Mouse (Mus musculus) forebrain, embryonic 16.5 days (tissue): Measurements from ENCODE around the gene Npepps. TPM values are rescaled to one million over a fixed set of nuclear protein-coding genes. Genes with fewer than 3 reads are reported as not detected.
A peak's percentile ranks its signal among the peaks of the same experiment; 100 is the strongest.

Source experiments
- ATAC-seq: fragments of 200-750 bp; cut with Nextera tagmentation; 2 replicates; pipeline ENCODE4 v1.8.0; 2017; ENCODE audit warnings: mild to moderate bottlenecking, moderate library complexity
- H3K27ac ChIP-seq: fragments of 300-500 bp; sonication (generic); 2 replicates; pipeline ENCODE4 v1.5.1; 2014; ENCODE audit warnings: low read length, control low read depth
- H3K27me3 ChIP-seq: fragments of 300-500 bp; sonication (generic); replicated peaks from 2 replicates; pipeline ENCODE4 v1.6.1; 2014; ENCODE audit warnings: low read length; ENCODE audit not compliant: control insufficient read depth, insufficient read depth
- H3K36me3 ChIP-seq: fragments of 300-500 bp; sonication (generic); 2 replicates; pipeline ENCODE4 v1.6.1; 2014; ENCODE audit not compliant: control insufficient read depth, insufficient read depth
- H3K4me1 ChIP-seq: fragments of 300-500 bp; sonication (generic); replicated peaks from 2 replicates; pipeline ENCODE4 v1.6.1; 2014; ENCODE audit warnings: low read length; ENCODE audit not compliant: control insufficient read depth, insufficient read depth
- H3K4me2 ChIP-seq: fragments of 300-500 bp; sonication (generic); 2 replicates; pipeline ENCODE4 v1.6.1; 2014; ENCODE audit warnings: mild to moderate bottlenecking, low read length, control low read depth
- H3K4me3 ChIP-seq: fragments of 300-500 bp; sonication (generic); replicated peaks from 2 replicates; pipeline ENCODE4 v1.5.1; 2014; ENCODE audit warnings: mild to moderate bottlenecking, low read length, control low read depth
- H3K9ac ChIP-seq: fragments of 300-500 bp; sonication (generic); replicated peaks from 2 replicates; pipeline ENCODE4 v1.6.1; 2014; ENCODE audit warnings: low read depth, low read length, control low read depth
- H3K9me3 ChIP-seq: fragments of 300-500 bp; sonication (generic); 2 replicates; pipeline ENCODE4 v1.6.1; 2016; ENCODE audit warnings: low read length; ENCODE audit not compliant: control insufficient read depth
- WGBS: fragments of 180-500 bp; shearing (Covaris S2); extraction: QIAGEN DNeasy Blood & Tissue Kit; methylation state at CpG from one replicate; pipeline ENCODE4 v1.1.7; 2014; 5-methylcytosine and 5-hydroxymethylcytosine counted together
- polyA plus RNA-seq: library from polyadenylated mRNA; unstranded; fragments of >200 nt; fragmentation: Nextera tagmentation; extraction: Ambion mirVana; gene quantifications from 2 replicates; pipeline ENCODE4 v1.2.1, GENCODE M21; 2015

Npepps gene
- polyA plus RNA-seq, 1 experiment from 2014 or later, result 157 TPM

DNA sequence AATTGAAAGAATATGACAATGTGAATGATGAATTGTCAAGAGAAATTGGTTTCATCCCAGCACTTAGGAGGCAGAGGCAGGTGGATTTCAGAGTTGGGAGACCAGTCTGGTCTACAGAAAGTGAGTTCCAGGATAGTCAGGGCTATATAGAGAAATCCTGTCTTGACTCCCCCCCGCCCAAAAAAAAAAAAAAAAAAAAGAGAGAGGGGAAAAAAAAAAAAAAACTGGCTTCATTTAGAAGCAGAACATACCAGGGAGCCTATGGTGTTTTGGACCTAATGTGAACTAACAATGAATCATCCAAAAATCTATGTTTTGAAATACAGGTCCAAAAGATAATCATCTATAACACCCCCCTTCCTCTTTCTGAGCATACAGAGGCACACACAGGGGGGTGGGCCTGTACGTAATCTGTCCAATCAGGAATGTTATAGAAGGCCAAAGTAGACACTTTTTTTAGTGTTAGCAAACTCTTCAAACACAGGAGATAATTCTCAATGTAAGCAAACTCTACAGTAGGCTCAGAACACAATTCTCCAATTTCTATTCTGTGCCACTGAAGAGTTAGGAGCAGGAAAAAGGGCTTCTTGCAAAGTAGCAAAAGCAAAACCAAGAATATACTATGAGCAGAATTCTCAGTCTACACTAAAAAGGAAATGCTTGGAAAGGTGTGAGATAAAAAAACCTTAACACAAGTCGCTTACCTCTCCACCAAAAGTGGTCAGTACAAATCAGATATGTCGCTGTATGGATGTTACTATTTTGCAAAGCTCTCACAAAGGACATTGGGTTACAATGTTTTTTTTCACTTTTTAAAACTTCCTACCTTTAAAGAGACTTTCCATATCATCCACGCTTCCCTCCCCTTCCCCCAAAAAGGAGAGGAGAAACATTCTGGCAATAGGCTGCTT is 94.5 kb downstream of the Npepps start:
- no peak for ATAC-seq
- Histone ChIP-seq H3K4me3 (peak overlapping the region; percentile 87), H3K27me3 (no peaks in the 10 kb centered on the region), H3K4me2 (peak overlapping the region; percentile 66), H3K9ac (no peak overlapping the region), H3K4me1 (peaks cover 26% of the 10 kb centered on the region), H3K9me3 (no peaks in the 10 kb centered on the region), H3K36me3 (peaks cover 17% of the 10 kb centered on the region), H3K27ac (no peak overlapping the region)
- 60% methylated on average over 5 of the region's 5 CpGs for WGBS

DNA sequence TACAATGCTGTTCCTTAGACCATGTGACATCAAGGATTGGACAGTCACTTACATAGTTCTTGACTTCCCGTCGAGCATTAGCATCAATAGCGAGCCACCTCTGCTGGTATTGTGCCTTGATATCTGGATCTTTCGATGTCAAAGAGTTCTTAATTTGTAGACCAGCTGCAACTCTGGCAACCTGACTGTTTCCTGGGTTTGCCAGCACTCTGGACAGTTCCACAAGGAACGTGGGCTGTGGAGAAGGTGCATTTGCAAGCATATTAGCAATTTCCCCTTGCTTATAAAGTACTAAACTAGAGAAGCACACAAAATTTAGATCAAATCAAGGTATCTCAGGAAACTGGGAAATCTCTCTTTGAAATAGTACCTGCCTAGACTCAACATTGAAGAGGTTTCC is 95.6 kb downstream of the Npepps start:
- H3K27me3 ChIP-seq, result no peaks in the 10 kb centered on the region
- no peak overlapping the region for H3K4me3 ChIP-seq
- peaks cover 27% of the 10 kb centered on the region for H3K36me3 ChIP-seq
- H3K4me2 ChIP-seq, result no peak overlapping the region
- H3K9ac ChIP-seq, result no peak overlapping the region
- H3K4me1 ChIP-seq, result peaks cover 26% of the 10 kb centered on the region
- no peaks in the 10 kb centered on the region for H3K9me3 ChIP-seq
- H3K27ac ChIP-seq, result no peak overlapping the region
- 78% methylated on average over 5 of the region's 5 CpGs for WGBS
- ATAC-seq, result no peak

DNA sequence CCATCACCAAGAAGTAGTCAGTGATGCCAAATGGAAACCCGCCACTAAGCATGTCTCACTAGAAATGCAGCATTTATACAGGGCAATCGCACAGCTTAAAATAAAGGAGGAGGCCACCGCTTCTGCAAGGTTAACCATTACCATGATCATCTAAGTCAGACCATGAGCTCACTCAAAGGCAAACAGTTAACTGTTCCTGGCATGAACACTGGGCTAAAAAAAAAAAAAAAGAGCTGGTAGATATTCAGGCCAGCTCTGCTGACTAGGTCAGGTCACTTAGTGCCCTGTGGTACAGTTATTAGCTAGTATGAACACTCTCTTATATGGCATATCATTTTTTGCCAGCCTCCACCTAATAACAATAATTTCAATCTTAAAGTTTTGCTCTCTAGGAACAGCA is 98.0 kb downstream of the Npepps start:
- peaks cover 41% of the 10 kb centered on the region for H3K36me3 ChIP-seq
- 94% methylated on average over 3 of the region's 3 CpGs for WGBS
- no peak for ATAC-seq

DNA sequence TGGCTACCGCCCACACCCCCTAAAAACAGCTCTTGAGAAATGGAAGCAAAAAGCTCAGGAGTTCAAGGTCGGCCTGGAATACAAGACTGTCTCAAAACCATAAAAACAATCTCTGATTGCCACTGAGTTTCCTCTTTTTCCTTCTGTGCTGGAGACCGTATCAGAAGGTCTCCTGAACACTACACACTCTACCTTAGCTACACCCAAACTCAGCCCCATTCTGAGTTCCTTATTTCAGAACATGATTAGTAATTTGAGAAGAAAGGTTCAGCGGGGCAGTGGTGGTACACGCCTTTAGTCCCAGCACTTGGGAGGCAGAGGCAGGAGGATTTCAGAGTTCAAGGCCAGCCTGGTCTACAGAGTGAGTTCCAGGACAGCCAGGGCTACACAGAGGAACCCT is 99.4 kb downstream of the Npepps start:
- Histone ChIP-seq H3K9me3 (no peaks in the 10 kb centered on the region), H3K36me3 (peaks cover 51% of the 10 kb centered on the region), H3K4me2 (no peak overlapping the region), H3K27me3 (no peaks in the 10 kb centered on the region), H3K4me3 (no peak overlapping the region), H3K9ac (no peak overlapping the region), H3K4me1 (0 out of 2 replicates have a peak, but pooled peaks cover 9% of the 10 kb centered on the region), H3K27ac (no peak overlapping the region)
- ATAC-seq, result no peak
- WGBS, result 84% methylated on average over 5 of the region's 5 CpGs

More for the DNA sequence above, 98.0 kb downstream of the Npepps start:
- no peak overlapping the region for H3K4me3 ChIP-seq
- H3K4me2 ChIP-seq, result no peak overlapping the region
- H3K9ac ChIP-seq, result no peak overlapping the region
- no peaks in the 10 kb centered on the region for H3K9me3 ChIP-seq
- H3K27me3 ChIP-seq, result no peaks in the 10 kb centered on the region
- H3K27ac ChIP-seq, result no peak overlapping the region
- peaks cover 15% of the 10 kb centered on the region; the same call in 1 of the 2 replicates for H3K4me1 ChIP-seq

DNA sequence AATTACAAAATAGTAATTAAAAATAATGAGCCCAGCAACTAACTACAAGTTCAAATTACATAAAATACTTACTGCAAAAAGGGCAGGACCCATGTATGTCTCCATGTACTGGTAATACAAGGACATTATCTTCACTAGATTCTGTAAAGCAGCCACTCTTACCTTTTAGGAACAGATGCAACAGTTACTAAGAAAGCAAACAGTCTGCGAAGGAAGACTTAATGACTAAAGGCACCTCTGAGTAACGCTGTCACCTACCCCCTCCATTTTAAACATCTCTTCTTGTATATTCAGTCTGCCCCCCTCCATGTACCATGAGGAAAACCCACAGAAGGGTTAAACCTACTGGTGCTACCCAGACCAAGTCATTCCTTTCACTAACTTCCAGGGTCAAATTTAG is 102.2 kb downstream of the Npepps start:
- no peaks in the 10 kb centered on the region for H3K9me3 ChIP-seq
- no peak overlapping the region for H3K4me2 ChIP-seq
- no peak overlapping the region for H3K4me3 ChIP-seq
- H3K36me3 ChIP-seq, result peaks cover 61% of the 10 kb centered on the region
- H3K4me1 ChIP-seq, result no peaks in the 10 kb centered on the region
- H3K9ac ChIP-seq, result no peak overlapping the region
- no peak for ATAC-seq
- no peaks in the 10 kb centered on the region for H3K27me3 ChIP-seq
- no peak overlapping the region for H3K27ac ChIP-seq
- 92% methylated on average over 2 of the region's 2 CpGs for WGBS

DNA sequence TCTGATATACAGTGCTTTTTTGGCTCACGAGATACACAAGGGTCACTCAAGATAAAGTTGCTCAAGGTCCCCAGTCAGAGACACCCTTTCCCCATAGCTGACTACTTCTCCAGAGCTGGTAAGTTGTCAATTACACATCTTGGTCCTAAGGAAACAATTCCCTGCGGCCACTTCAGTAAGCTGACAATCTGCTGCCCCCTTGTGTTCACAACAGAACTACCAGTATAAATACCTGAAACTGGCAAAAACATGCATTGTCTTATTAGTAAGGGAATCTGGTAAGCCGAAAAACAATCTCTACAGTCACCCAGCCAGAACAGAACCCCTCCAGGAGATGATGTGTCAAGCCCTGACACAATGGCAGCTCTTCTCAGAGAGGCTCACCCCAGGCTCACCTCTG is 103.6 kb downstream of the Npepps start:
- no peaks in the 10 kb centered on the region for H3K9me3 ChIP-seq
- H3K9ac ChIP-seq, result no peak overlapping the region
- 43% methylated on average over 3 of the region's 3 CpGs for WGBS
- H3K36me3 ChIP-seq, result peaks cover 68% of the 10 kb centered on the region
- no peak overlapping the region for H3K4me2 ChIP-seq
- H3K27me3 ChIP-seq, result no peaks in the 10 kb centered on the region
- H3K4me3 ChIP-seq, result no peak overlapping the region
- no peak for ATAC-seq
- no peak overlapping the region for H3K27ac ChIP-seq
- H3K4me1 ChIP-seq, result no peaks in the 10 kb centered on the region

DNA sequence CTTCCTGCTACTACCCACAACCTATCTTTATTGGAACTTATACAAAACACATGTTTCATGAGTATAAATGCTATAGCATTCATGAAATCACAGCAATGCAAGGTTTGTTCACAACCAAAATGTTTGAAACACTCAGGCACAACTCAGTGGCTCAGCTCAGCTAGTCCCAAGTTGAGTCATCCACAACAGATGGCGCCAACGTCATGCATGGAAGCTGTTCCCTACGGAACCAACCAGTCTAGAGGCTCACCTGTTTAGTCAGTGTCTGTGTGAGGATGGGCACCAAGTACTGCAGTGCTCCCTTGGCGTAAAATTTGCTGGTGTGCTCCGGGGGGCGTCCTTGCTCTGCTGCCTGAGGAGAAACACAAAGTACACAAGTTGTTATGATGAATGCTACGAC is 104.9 kb downstream of the Npepps start:
- Histone ChIP-seq H3K27ac (no peak overlapping the region), H3K9me3 (no peaks in the 10 kb centered on the region), H3K4me1 (no peaks in the 10 kb centered on the region), H3K4me2 (no peak overlapping the region), H3K27me3 (no peaks in the 10 kb centered on the region), H3K4me3 (no peak overlapping the region), H3K9ac (no peak overlapping the region), H3K36me3 (peaks cover 71% of the 10 kb centered on the region)
- 91% methylated on average over 7 of the region's 7 CpGs for WGBS
- no peak for ATAC-seq

DNA sequence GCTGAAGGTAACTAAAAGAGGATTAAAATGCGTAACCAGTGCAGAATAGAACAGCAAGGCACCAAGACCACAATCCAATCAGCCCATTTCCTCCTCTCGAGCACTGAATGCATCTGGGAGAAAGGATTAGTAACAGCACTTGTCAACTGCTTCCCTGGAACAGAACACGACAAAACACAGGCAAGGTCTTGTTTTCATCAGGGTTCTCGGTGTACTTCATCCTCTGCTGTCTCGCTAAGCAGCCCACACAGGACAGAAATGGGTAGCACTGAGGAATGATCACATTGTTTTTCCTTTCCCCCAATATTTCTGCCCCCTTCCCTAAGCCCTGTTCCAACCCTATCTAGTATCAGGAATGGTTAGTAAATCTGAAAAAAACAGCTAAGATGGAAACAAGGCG is 120.1 kb downstream of the Npepps start:
- 52% methylated on average over 6 of the region's 6 CpGs for WGBS

DNA sequence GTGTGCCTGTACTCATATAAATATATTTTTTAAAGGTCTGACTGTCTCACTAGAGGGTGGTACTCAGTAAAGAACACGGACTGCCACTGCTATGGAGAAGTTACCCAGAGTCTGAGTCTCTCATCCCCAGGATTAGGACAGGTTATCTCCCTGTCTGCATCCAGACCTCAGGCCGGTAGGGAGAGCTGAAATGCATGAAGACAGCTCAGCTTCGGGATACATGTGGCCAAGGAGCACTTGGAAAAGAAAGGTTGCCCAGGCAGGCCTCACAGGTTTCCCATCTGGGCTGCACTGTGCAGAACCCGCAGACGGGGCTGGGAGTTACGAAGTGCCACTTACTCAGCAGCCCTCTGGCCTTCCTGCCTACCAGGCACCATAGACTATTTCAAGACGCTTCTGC is 123.4 kb downstream of the Npepps start:
- Histone ChIP-seq H3K36me3 (peaks cover 20% of the 10 kb centered on the region; the same call in 1 of the 2 replicates), H3K27me3 (no peaks in the 10 kb centered on the region), H3K4me3 (no peak overlapping the region), H3K9me3 (no peaks in the 10 kb centered on the region), H3K9ac (no peak overlapping the region), H3K4me1 (peaks cover 8% of the 10 kb centered on the region), H3K27ac (no peak overlapping the region), H3K4me2 (no peak overlapping the region)
- WGBS, result 74% methylated on average over 7 of the region's 7 CpGs
- no peak for ATAC-seq

More for the DNA sequence above, 120.1 kb downstream of the Npepps start:
- no peak for ATAC-seq
- H3K27me3 ChIP-seq, result no peaks in the 10 kb centered on the region
- H3K9me3 ChIP-seq, result no peaks in the 10 kb centered on the region
- no peak overlapping the region for H3K4me3 ChIP-seq
- no peak overlapping the region for H3K4me2 ChIP-seq
- H3K4me1 ChIP-seq, result no peaks in the 10 kb centered on the region
- H3K27ac ChIP-seq, result no peak overlapping the region
- peaks cover 39% of the 10 kb centered on the region for H3K36me3 ChIP-seq
- no peak overlapping the region for H3K9ac ChIP-seq
